Mouse (Mus musculus) CD4-positive helper T cell, adult 2 months (primary cell): ENCODE measurements around the gene Pmf1.

ENCODE experiments used
- DNase-seq: peaks from one replicate; pipeline ENCODE4 v3.0.0-alpha.2; 2012; ENCODE audit warnings: low read depth, missing footprints, low spot score

The Pmf1 gene

DNA sequence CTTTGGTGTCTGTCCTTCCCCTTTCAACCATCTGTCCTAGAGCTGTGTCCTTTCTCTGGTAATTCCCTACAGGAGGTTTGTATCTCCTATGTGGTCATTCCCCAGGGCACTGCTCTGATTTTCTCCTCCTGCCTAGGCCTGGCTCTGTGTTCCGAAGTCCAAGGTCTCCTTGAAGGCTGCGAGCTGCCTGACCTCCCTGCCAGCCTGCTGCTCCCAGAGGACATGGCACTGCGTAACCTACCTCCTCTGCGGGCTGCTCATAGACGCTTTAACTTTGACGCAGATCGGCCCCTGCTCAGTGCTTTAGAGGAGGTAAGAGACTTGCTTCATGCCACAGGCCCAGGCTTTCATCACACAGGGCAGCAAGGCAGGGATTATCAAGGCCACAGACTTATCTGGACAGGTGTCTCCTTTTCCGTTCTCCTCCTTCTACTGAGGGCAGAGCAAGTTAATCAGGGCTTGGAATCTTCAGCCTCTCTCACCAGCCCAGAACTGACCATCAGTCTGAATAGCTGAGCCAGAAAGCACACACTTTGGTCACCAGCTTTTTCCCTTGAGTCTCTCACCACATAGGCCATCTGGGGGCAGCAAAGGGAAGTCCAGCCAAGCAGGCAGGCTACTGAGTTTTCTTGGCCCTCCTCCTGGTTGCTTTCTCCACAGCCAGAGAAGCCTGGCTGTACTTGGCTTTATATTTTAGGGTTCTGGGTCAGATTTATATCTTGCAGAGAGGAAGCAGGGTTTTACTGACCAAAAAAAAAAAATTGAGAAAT lies 55.5 kb downstream of the Pmf1 start:
- no peak for DNase-seq

DNA sequence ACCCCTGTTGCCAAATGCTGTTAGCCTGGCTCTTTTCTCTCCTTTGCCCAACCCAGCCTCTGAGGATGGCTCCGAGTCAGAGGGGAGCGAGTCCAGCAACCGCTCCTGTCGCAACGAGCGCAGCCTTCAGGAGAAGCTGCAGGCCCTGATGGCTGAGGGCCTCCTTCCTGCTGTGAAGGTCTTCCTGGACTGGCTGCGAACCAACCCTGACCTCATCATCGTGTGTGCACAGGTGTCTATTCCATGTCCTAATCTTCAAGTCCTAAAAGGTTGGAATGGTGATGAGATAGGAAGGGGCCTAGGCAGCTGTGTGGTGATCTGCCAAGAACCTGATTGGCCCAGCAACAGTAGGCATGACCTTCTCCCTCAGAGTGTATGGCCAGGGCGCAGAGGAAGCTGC lies 57.2 kb downstream of the Pmf1 start:
- DNase-seq, result no peak

DNA sequence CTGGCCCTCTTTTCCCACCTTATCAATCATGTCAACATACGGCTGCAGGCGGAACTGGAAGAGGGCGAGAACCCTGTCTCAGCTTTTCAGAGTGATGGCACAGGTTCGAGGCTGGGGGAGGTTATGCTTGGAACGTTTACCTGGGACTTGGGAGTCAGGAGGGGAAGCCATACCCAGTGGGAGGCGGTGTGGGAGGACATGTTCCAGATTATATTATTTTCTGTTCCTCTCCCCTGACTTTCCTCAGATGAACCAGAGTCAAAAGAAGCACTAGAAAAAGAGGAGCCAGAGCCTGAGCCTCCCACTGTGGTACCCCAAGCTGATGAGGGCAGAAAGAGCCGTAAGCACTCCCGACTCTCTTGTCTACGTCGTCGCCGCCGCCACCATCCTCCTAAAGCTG lies 59.4 kb downstream of the Pmf1 start:
- no peak for DNase-seq
